In genomic region chr16:72939862-72940261, GRCm38 (mm10) we compare ENCODE assay signal across 18 mouse cellular contexts.
"Had no signal": no experiment of that assay in that cellular context is flagged by ENCODE, and none has a peak within 500 bp of the region (broad histone marks: within the 10 kb centered on the region; RNA-seq: fewer than 3 reads in every experiment).

No protein-coding gene starts in this region.

- H3K4me1 ChIP-seq: liver, embryonic 12.5 days had no signal

- H3K27ac ChIP-seq: liver, embryonic 12.5 days; liver, embryonic 14.5 days; neural tube, embryonic 12.5 days had no signal

- H3K4me2 ChIP-seq: liver, embryonic 12.5 days; lung, embryonic 14.5 days; midbrain, embryonic 12.5 days; neural tube, embryonic 12.5 days had no signal

- H3K27me3 ChIP-seq: liver, embryonic 12.5 days; midbrain, embryonic 12.5 days; neural tube, embryonic 12.5 days had no signal

- H3K4me3 ChIP-seq: liver, embryonic 12.5 days; midbrain, embryonic 12.5 days; myocyte; neural tube, embryonic 12.5 days had no signal

- ATAC-seq: liver, embryonic 12.5 days; midbrain, embryonic 16.5 days had no signal

- H3K9me3 ChIP-seq: liver, embryonic 12.5 days; midbrain, embryonic 12.5 days; neural tube, embryonic 12.5 days had no signal

- H3K9ac ChIP-seq: liver, embryonic 12.5 days; liver, embryonic 14.5 days; lung, embryonic 14.5 days; midbrain, embryonic 12.5 days; neural tube, embryonic 12.5 days had no signal

- DNase-seq: lung, adult 18-20 months; lung, embryonic 14.5 days; lung, postnatal 10 days; lung, postnatal 4 days; retina, postnatal 1 day; right cerebral cortex, adult 18-20 months; right cerebral cortex, postnatal 25 days; right cerebral cortex, postnatal 4 days; spleen, adult 18-20 months; thymus, adult 18-20 months; thymus, postnatal 14 days; thymus, postnatal 36 days had no signal

- H3K36me3 ChIP-seq: liver, embryonic 12.5 days; midbrain, embryonic 12.5 days; neural tube, embryonic 12.5 days had no signal
